Mouse (Mus musculus) ES-E14 (cell line): ENCODE measurements around the gene Csnk1e. TPM values are rescaled to one million over a fixed set of nuclear protein-coding genes. Genes with fewer than 3 reads are reported as not detected.

Source experiments
- DNase-seq: peaks from one replicate; pipeline ENCODE4 v3.0.0-alpha.2; 2013; ENCODE audit warnings: low read depth, low spot score
- H3K27ac ChIP-seq: 2 replicates; pipeline ENCODE4 v1.5.1; 2012; ENCODE audit warnings: low read depth, mild to moderate bottlenecking, low read length, moderate library complexity, mixed read lengths; ENCODE audit not compliant: poor library complexity, insufficient read depth, severe bottlenecking
- H3K36me3 ChIP-seq: 2 replicates; pipeline ENCODE4 v1.6.1; 2012; ENCODE audit warnings: mild to moderate bottlenecking, low read length, moderate library complexity, mixed read lengths; ENCODE audit not compliant: control insufficient read depth, poor library complexity, insufficient read depth, severe bottlenecking
- H3K4me1 ChIP-seq, 2 experiments: fragments of 150-350 bp in 1 of 2; sonication (generic) in 1 of 2; 2 replicates each; pipeline ENCODE4 v1.6.1; 2012; ENCODE audit warnings: low read length in 2 of 2, mild to moderate bottlenecking in 1 of 2, mixed read lengths in 1 of 2; ENCODE audit not compliant: control insufficient read depth in 2 of 2, insufficient read depth in 2 of 2, poor library complexity in 1 of 2
- H3K4me3 ChIP-seq, 2 experiments: fragments of 150-350 bp in 1 of 2; sonication (generic) in 1 of 2; 2 replicates each; pipeline ENCODE4 v1.5.1; 2012; ENCODE audit warnings: low read length in 2 of 2, low read depth in 1 of 2, mild to moderate bottlenecking in 1 of 2, mixed read lengths in 1 of 2; ENCODE audit not compliant: insufficient read depth in 1 of 2, poor library complexity in 1 of 2, severe bottlenecking in 1 of 2
- H3K9ac ChIP-seq: 2 replicates; pipeline ENCODE4 v1.6.1; 2012; ENCODE audit warnings: low read depth, mild to moderate bottlenecking, low read length, mixed read lengths; ENCODE audit not compliant: poor library complexity, insufficient read depth, severe bottlenecking
- H3K9me3 ChIP-seq: fragments of 150-350 bp; sonication (generic); 2 replicates; pipeline ENCODE4 v1.6.1; 2012; ENCODE audit warnings: low read depth, mild to moderate bottlenecking, low read length; ENCODE audit not compliant: control insufficient read depth, insufficient read depth
- CHD2 ChIP-seq: IDR thresholded peaks from 2 replicates; pipeline ENCODE4 v1.6.1; 2014; ENCODE audit warnings: mild to moderate bottlenecking, low read depth, low read length, inconsistent platforms
- HCFC1 ChIP-seq: IDR thresholded peaks from 2 replicates; pipeline ENCODE4 v1.6.1; 2012; ENCODE audit warnings: low read length, inconsistent platforms, borderline replicate concordance; ENCODE audit not compliant: insufficient read depth
- MAFK ChIP-seq: IDR thresholded peaks from 2 replicates; pipeline ENCODE4 v1.6.1; 2014; ENCODE audit warnings: mild to moderate bottlenecking, low read depth, low read length, inconsistent platforms; ENCODE audit not compliant: insufficient read depth
- ZC3H11A ChIP-seq: IDR thresholded peaks from 2 replicates; pipeline ENCODE4 v1.6.1; 2012; ENCODE audit warnings: low read depth, mild to moderate bottlenecking, inconsistent platforms, low read length, borderline replicate concordance
- ZNF384 ChIP-seq: IDR thresholded peaks from 2 replicates; pipeline ENCODE4 v1.6.1; 2012; ENCODE audit warnings: low read depth, low read length, inconsistent platforms
- in situ Hi-C, 2 experiments: fragments of 600-800 bp; cut with MboI; formaldehyde crosslinking; loops; one replicate each; pipeline ENCODE4 v1.15.1; 2025; ENCODE audit warnings: low sequenced_read_pairs in 2 of 2, inconsistent platforms in 1 of 2; ENCODE audit not compliant: unreplicated experiment in 2 of 2
- total RNA-seq: library from RNA; depleted of rRNA; stranded (reverse); fragments of 300-350 nt; gene quantifications from 2 replicates; pipeline ENCODE4 v1.2.3, GENCODE M21; 2012

The Csnk1e gene
- total RNA-seq, 1 experiment = 82.0 TPM

DNA sequence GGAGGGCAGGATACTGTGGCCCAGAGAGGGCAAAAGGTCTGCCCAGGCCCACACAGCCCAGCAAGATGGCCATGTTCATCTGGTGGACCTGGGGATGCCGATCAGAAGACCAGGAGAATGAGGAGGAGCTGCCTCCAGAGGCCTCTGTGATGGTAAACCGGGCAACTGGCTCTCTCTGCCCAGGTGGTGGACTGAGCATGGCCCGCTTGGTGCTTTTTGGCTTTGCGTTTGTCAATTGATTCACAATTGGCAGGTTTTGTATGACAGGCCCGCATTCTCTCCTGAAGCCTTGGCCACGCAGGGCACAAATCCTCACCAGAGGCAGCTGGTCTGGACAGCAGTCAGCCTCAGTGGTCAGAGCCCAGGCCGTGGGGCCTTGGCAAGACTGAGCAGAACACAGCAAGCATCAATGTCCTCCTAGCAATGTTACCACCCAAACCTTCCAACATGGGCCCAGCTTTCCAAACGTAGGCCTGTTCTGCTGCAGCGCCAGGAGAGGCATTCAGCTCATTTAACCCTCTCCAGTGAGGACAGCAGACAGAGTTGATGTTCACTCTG, 12.3 kb downstream of the Csnk1e start:
- H3K4me1 ChIP-seq = peaks cover 6 to 36% of the 10 kb centered on the region in 2 experiments
- no peak for TF ChIP-seq MAFK
- TF ChIP-seq ZNF384 = no peak
- no peak for TF ChIP-seq ZC3H11A
- no peak for TF ChIP-seq CHD2
- TF ChIP-seq HCFC1 = no peak

DNA sequence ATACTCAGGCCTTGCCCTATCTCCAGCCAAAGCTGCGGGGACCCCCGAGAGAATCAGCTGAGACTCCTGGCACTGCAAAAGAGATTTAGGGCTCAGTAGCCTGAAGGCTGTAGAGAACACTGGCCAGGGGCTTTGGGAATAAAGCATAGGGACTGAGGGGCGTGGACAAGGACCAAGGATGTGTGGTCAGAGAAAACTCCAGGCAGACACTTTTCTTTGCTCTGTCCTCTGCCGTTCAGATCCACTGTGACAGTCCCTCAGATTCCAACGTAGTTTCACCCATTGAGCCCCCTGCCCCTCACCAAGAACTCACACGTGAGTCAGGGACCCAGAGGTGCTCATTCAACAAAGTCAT, 13.1 kb downstream of the Csnk1e start:
- peak overlapping the region; percentile 87 for H3K9ac ChIP-seq
- DNase-seq = no peak
- H3K27ac ChIP-seq = no peak overlapping the region
- no peaks in the 10 kb centered on the region for H3K9me3 ChIP-seq
- in situ Hi-C loops = no loop called here
- peaks cover 6% of the 10 kb centered on the region; the same call in 1 of the 2 replicates for H3K36me3 ChIP-seq
- peak overlapping the region; percentile 82 to 94 for H3K4me3 ChIP-seq
- TF ChIP-seq ZNF384 (no peak), CHD2 (no peak), HCFC1 (no peak), ZC3H11A (no peak), MAFK (no peak)
- H3K4me1 ChIP-seq = peaks cover 11 to 42% of the 10 kb centered on the region in 2 experiments

More for the DNA sequence above, 12.3 kb downstream of the Csnk1e start:
- no peak overlapping the region for H3K27ac ChIP-seq
- H3K4me3 ChIP-seq = no peak overlapping the region
- no peak for DNase-seq
- in situ Hi-C loops = no loop called here
- peaks cover under 1% of the 10 kb centered on the region; the same call in 1 of the 2 replicates for H3K36me3 ChIP-seq
- no peaks in the 10 kb centered on the region for H3K9me3 ChIP-seq
- H3K9ac ChIP-seq = no peak overlapping the region

DNA sequence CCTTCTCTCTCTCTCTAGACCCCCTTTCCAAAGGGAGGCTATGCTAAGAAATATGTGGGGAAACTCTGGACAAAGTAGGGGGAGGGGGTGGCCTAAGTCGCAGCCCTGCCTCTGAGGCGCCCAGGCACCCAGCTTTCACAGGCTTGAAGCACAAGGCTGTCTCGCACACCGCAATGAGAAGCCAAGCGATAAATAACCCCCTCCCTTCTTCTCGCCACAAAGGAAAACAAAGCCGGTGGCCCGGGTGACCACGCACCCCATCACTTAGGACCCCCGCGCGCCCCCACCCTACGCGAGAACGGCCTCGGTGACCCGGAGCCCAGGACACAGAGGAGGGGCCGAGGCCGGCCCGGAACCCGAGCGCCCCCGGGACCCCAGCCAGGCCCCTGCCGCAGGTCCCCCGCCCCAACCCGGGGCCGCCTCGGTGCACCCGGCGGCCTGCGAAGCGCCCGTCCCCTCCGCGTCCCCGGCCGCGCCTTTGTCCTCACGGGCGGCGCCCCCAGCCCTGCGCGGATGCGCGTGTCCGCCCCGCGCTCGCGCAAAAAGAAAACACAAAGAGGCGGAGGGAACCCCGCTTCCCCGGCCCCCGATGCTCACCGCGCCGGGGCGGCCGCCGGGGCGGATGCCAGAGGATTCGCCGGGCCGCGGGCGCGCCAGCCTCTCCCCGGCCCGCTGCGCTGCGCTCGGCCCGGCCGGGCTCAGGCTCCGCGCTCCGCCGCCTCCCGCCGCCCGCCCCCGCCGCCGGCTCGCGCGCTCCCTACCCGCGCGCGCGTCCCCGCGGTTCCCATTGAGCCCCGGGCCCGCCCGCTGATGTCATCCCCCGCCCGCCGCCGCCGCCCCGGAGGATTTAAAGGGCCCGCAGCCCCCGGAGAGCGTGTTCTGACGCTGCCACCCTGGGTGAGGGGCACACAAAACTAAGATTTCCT, 13.8 kb downstream of the Csnk1e start:
- Histone ChIP-seq H3K4me3 (peak overlapping the region; percentile 82 to 94), H3K36me3 (peaks cover 6% of the 10 kb centered on the region; the same call in 1 of the 2 replicates), H3K9me3 (no peaks in the 10 kb centered on the region), H3K27ac (peak overlapping the region; percentile 59), H3K9ac (peak overlapping the region; percentile 87), H3K4me1 (peaks cover 16 to 39% of the 10 kb centered on the region in 2 experiments)
- in situ Hi-C loops = no loop called here
- no peak for TF ChIP-seq MAFK
- TF ChIP-seq HCFC1 = no peak
- TF ChIP-seq CHD2 = no peak
- no peak for TF ChIP-seq ZNF384
- no peak for TF ChIP-seq ZC3H11A
- no peak for DNase-seq

DNA sequence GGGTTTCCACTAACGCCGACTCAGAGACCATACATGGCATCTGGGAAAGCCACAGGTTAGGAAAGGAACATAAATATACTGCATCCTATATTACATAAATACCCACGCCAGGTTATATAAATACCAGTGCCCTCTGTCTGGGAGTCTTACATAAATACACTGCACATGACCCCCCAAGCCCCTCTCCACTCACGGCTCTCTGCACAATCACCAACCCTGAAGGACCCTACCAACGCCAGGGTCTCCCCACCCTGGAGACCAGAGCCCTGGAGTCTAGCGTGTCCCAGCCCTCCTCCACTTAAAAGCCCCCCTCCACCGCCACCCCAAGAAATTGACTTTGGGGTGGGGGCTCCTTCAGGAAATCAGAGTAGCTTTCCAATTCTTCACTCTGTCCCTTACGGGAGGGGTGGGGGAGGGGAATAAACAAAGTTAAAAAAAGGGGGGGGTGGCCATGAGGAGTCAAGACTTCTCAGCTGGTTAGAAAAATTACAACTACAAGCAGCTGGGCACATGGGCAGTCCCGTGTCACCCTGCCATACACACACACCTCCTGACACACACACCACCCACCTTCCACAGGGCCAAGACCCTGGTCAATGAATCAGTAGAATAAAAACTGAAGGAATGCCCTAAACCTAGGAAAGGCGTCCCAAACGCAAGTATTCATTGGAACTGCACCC, 14.6 kb downstream of the Csnk1e start:
- Histone ChIP-seq H3K27ac (no peak overlapping the region; the same call in 1 of the 2 replicates), H3K9me3 (no peaks in the 10 kb centered on the region), H3K9ac (peak overlapping the region; percentile 87; the same call in 1 of the 2 replicates), H3K36me3 (peaks cover 6% of the 10 kb centered on the region; the same call in 1 of the 2 replicates), H3K4me1 (peaks cover 19 to 46% of the 10 kb centered on the region in 2 experiments), H3K4me3 (peak overlapping the region; percentile 82 to 94)
- no peak for DNase-seq
- in situ Hi-C loops = no loop called here
- TF ChIP-seq ZC3H11A (no peak), MAFK (no peak)
